Mouse (Mus musculus) olfactory bulb, adult 2 months (tissue): Measurements from ENCODE around the gene Ptpn14.

Experiments
- CTCF ChIP-seq: fragments of 200-500 bp; IDR thresholded peaks from 2 replicates; pipeline ENCODE4 v1.5.1; 2012; ENCODE audit warnings: low read depth, mild to moderate bottlenecking, low read length, moderate library complexity; ENCODE audit not compliant: insufficient read depth
- POLR2A ChIP-seq: fragments of 200-500 bp; IDR thresholded peaks from 2 replicates; pipeline ENCODE4 v1.6.1; 2012; ENCODE audit warnings: mild to moderate bottlenecking, low read depth, low read length, moderate library complexity; ENCODE audit not compliant: insufficient read depth

- TF ChIP-seq POLR2A (no peak), CTCF (no peak)
Measured at GRCm38 (mm10) chr1:189774778-189775177, 46.7 kb downstream of the Ptpn14 start.
